Mouse (Mus musculus) olfactory bulb, adult 2 months (tissue): Measurements from ENCODE around the gene Efna5.

ENCODE experiments used
- CTCF ChIP-seq: fragments of 200-500 bp; IDR thresholded peaks from 2 replicates; pipeline ENCODE4 v1.5.1; 2012; ENCODE audit warnings: low read depth, mild to moderate bottlenecking, low read length, moderate library complexity; ENCODE audit not compliant: insufficient read depth
- POLR2A ChIP-seq: fragments of 200-500 bp; IDR thresholded peaks from 2 replicates; pipeline ENCODE4 v1.6.1; 2012; ENCODE audit warnings: mild to moderate bottlenecking, low read depth, low read length, moderate library complexity; ENCODE audit not compliant: insufficient read depth

DNA sequence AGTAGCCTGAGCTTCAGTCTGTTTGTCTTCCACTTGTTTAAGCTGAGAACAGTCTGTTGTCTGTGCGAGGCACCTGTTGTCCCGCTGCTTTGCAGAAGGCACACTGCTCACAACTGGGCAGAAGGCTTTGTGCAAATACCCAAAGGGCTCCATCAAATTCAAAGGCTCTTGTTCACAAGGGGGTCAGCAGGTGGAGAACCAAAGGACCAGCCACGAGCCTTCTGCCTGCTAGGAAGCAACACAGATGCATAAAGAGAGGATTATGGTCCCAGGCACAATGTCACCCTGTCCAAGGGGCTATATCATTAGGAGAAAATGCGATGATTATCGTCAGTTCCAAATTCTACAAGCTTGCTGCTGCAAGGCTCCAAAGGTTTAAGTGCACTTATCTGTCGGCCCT lies 141.1 kb downstream of the Efna5 start:
- TF ChIP-seq CTCF: no peak
- TF ChIP-seq POLR2A: no peak
